Mouse (Mus musculus): ENCODE results near the gene Ttll9.

DNA sequence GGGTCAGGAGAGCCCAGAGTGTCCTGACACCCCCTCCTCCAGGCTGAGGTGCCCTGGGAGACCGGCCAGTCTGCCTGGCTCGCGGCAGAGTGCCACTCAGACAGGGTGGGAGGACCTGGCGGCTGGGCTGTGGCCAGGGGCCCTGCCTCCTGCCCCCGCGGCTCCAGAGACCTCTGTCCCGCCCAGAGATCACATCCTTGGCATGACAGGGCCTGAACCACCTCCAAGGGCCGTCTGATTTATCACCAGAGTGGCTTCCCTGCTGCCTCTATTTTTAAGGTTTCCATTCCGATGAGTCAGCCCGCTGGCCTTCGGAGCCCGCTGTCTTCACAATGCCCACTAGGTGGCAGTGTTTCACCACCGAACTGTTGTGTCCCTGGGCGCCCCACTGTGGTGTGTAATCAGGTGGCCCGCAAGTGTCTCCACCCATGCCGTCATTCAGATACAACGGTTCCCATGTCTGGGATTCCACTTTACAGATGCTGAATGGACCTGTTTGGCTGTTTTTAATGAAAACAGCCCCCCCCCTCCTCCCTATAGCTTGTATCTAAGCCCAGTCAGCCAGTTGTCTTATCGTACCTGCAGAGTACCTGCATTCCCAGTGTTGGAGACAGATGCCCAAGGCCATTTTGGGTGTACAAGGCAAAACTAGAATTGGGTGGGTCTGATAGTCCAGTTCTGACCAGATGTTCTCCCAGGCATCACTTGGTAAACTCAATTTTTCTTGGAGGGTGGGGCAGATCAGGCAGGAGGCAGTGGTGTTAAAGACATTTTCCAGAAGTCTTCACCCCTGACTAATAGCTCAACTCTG, 47.8 kb upstream of the Ttll9 start:
- no peak for TF ChIP-seq POLR2A (IDR thresholded peaks at IDR 0.05; ENCODE audit: insufficient read length, low read depth)
- TF ChIP-seq USF1 (IDR thresholded peaks at IDR 0.05; ENCODE audit: low read depth): no peak
- TF ChIP-seq MAX (IDR thresholded peaks at IDR 0.05; ENCODE audit: low read depth): no peak
- no peak for TF ChIP-seq E2F4 (IDR thresholded peaks at IDR 0.05; ENCODE audit: insufficient read depth)
- no peak for TF ChIP-seq TCF12 (IDR thresholded peaks at IDR 0.05; ENCODE audit: insufficient read depth, poor library complexity, severe bottlenecking)
- no peak for TF ChIP-seq POLR2AphosphoS2 (IDR thresholded peaks at IDR 0.05; ENCODE audit: insufficient read length, low read depth)
- TF ChIP-seq CEBPB (IDR thresholded peaks at IDR 0.05; ENCODE audit: insufficient read depth, poor library complexity, severe bottlenecking): no peak
- peak in 1 of 3 experiments; percentile 9 for TF ChIP-seq MYOG (IDR thresholded peaks at IDR 0.05; ENCODE audit: control insufficient read depth in 1 of 3, insufficient read depth in 1 of 3, insufficient read length in 2 of 3, low read depth in 2 of 3)
- no peak for TF ChIP-seq TCF3 (IDR thresholded peaks at IDR 0.05; ENCODE audit: insufficient read length, low read depth)
- TF ChIP-seq MYOD1 (IDR thresholded peaks at IDR 0.05; ENCODE audit: control insufficient read depth in 1 of 3, insufficient read length in 2 of 3, low read depth in 2 of 3): no peak
- no peak for TF ChIP-seq REST (IDR thresholded peaks at IDR 0.05; ENCODE audit: insufficient read depth, insufficient read length)
- TF ChIP-seq SRF (IDR thresholded peaks at IDR 0.05; ENCODE audit: control insufficient read depth, insufficient read length, low read depth): no peak
